Mouse (Mus musculus) layer of hippocampus, postnatal 25 days (tissue): ENCODE data around the gene Ndufb8. TPM values are rescaled to one million over a fixed set of nuclear protein-coding genes. Genes with fewer than 3 reads are reported as not detected.

Source experiments
- total RNA-seq, 2 experiments: library from RNA; stranded (reverse); gene quantifications; 2 replicates each; pipeline ENCODE4 v1.2.3; 2021

Ndufb8 gene
- total RNA-seq, 2 experiments from 2014 or later, result 343 to 371 TPM

Other genes starting within 250 kb of the Ndufb8 start
- gene Scd4, start 222.3 kb downstream of the Ndufb8 start, total RNA-seq, result 1 to 10 TPM; 2.8 to 2.9 TPM
- 100 to 1,000 TPM; 139 to 156 TPM for gene Scd1, start 147.6 kb downstream of the Ndufb8 start, total RNA-seq
- under 1 TPM in 1 of 2 experiments, not detected in 1; 0.09 TPM for gene Wnt8b, start 62.0 kb downstream of the Ndufb8 start, total RNA-seq
- gene Sec31b, start 9.6 kb downstream of the Ndufb8 start, total RNA-seq, result under 1 TPM; 0.28 to 0.42 TPM
- gene Gm20538, start 2.6 kb downstream of the Ndufb8 start, total RNA-seq, result not detected
- 10 to 100 TPM; 29.8 to 30.2 TPM for gene Hif1an, start 7.4 kb upstream of the Ndufb8 start, total RNA-seq
- gene Pax2, start 200.6 kb upstream of the Ndufb8 start, total RNA-seq, result under 1 TPM; 0.30 to 0.52 TPM